Mouse (Mus musculus): ENCODE results near the gene Rab5c.

GRCm38 (mm10) chr11:100709201-100709810, 28.7 kb downstream of the Rab5c start:
- TF ChIP-seq CTCF (conservative IDR thresholded peaks at IDR 0.05 in 1 of 2, IDR thresholded peaks at IDR 0.05 in 1 of 2; ENCODE audit: low read depth in 2 of 2, low read length in 2 of 2) (no peak), RAD21 (IDR thresholded peaks at IDR 0.05; ENCODE audit: low read depth, low read length) (no peak), HCFC1 (IDR thresholded peaks at IDR 0.05; ENCODE audit: low read depth, low read length) (no peak)
